Mouse (Mus musculus) lung, postnatal 36 days (tissue): ENCODE measurements around the gene Mapkbp1.
A peak's percentile ranks its signal among the peaks of the same experiment; 100 is the strongest.

Source experiments
- DNase-seq: peaks from one replicate; pipeline ENCODE4 v3.0.0; 2022; ENCODE audit warnings: mixed read lengths

The Mapkbp1 gene

GRCm38 (mm10) chr2:119972537-119972879 is at the start of gene Mapkbp1:
TSS of gene Mapkbp1 (plus strand) at chr2:119972699.
- DNase-seq = no peak

GRCm38 (mm10) chr2:119970571-119970970 is 1.9 kb upstream of the Mapkbp1 start:
- DNase-seq = peak; percentile 83

GRCm38 (mm10) chr2:119971316-119971715 is 1.2 kb upstream of the Mapkbp1 start:
- no peak for DNase-seq

DNA sequence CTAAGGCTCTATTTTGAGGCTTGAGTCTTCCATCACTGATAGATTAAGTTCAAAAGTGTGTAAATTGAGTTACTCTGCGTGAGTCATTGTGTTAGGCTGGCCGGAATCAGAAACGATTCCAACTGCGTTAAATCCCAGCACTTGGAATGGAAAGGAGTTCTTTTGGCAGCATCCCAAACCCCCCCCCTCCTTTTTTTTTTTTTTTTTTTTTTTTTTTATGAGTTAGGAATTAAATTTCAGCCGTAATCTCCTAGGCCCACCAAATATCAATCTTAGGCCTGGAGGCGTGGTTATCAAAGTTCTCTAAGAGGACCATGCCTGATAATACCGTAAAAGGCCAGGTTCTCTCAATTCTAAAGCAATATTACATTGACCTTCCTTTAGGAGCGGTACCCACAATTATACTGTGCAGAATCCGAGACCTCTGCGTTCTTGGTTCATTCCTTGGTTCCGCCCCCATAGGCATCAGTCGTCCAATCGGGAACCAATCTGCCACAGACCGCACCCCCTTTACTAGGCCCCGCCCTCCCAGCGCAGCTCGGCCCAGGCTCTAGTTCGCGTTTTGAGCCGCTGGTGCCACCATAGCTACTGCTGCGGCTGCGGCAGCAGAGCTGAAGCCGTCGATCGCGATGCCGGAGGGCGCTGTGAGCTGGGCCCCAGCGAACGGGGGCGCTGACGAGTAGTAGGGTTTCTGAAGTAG is 512 bp upstream of the Mapkbp1 start:
- DNase-seq = peak; percentile 98

DNA sequence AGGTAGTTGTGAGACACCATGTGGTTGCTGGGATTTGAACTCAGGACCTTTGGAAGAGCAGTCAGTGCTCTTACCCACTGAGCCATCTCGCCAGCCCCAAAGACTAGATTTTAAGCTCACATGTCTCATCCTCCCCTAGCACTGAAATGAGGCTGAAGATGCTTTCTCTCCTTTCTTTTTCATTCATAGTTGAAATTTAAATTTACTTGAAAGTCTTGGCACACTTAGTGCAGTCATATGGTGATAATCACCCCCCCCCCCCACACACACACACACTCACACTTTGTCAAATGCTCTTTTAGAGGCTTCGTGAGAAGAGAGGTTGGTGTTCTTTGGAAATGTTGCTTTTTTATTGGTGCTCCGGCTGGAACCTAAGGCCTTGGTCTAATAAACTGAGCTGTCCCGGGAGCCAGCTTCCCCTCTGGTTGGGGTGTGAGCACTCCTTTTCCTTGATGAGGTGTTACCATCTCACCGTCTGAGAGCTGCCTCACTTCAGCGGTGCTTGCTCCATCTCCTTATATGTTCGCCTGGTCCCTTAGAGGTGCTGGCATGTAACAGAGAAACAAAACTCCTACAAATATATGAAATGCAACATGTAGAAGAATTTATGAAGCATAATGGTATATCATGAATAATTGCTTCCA is 8.0 kb downstream of the Mapkbp1 start:
- DNase-seq = no peak

- DNase-seq = no peak
Measured at GRCm38 (mm10) chr2:119981631-119982030, 9.1 kb downstream of the Mapkbp1 start.

GRCm38 (mm10) chr2:119985871-119986270 is 13.4 kb downstream of the Mapkbp1 start:
- DNase-seq = peak; percentile 82

GRCm38 (mm10) chr2:119986369-119986768 is 13.9 kb downstream of the Mapkbp1 start:
- DNase-seq = peak; percentile 23

- DNase-seq = peak; percentile 41
Measured at GRCm38 (mm10) chr2:119987441-119987840, 14.9 kb downstream of the Mapkbp1 start.

DNA sequence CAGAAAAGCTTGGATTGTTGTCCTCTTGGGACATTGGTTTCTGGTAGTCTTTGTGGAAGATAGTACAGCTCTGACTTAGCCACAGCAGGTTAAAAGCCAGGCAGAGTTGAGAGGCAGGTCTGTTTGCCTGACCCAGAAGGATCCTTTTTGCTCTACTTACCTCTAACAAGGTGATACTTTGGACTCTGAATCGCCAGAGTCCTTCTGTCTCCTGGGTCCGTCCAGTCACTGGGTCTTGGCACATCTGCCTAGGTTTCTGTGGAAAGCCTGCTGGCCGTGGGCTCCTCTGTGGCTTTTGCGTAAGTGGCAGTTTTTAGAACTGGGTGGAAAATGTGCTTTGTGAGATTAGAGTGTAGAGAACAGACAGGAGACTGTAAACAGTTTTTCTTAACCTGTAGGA is 16.5 kb downstream of the Mapkbp1 start:
- no peak for DNase-seq

GRCm38 (mm10) chr2:119990881-119991280 is 18.4 kb downstream of the Mapkbp1 start:
- DNase-seq = no peak

GRCm38 (mm10) chr2:119992349-119992748 is 19.9 kb downstream of the Mapkbp1 start:
- DNase-seq = no peak

DNA sequence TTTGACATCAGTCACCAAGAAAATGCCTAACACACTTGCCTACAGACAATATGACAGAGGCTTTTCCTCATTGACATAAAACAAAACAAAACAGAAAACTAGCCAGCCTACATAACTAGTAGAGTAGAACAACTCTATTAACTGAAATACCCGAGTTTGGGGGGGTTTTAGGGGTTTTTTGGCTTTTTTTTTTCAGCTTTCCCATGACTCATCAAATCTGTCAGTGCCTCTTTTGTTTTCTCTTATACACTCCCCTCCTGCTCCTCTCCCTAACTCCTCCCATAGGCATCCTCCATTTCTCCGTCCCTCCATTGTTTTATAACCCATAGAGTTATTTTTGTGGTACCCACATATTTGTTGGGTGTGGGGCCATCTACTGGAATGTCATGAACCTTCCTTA is 21.0 kb downstream of the Mapkbp1 start:
- DNase-seq = no peak

DNA sequence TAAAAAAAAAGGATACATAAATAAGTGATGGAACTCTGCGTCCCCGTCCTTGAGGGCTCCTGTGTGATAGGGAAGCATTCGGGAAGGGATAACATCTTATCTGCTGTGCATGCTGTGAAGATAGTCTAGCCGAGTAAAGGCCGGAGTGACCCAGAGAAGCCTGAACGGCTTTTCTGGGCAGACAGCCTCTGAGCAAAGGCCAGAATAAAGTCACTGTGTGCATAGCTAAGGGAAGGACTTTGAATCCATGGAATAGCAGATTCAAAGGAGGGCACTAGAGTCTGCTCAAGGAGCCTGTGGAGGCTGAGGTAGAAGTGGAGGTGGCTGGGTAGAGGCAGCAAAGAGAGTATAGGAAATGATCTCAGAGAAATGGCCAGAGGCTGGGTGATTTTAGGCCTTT is 22.3 kb downstream of the Mapkbp1 start:
- no peak for DNase-seq

GRCm38 (mm10) chr2:119995391-119996281 is 23.1 kb downstream of the Mapkbp1 start:
- DNase-seq = peak; percentile 39

DNA sequence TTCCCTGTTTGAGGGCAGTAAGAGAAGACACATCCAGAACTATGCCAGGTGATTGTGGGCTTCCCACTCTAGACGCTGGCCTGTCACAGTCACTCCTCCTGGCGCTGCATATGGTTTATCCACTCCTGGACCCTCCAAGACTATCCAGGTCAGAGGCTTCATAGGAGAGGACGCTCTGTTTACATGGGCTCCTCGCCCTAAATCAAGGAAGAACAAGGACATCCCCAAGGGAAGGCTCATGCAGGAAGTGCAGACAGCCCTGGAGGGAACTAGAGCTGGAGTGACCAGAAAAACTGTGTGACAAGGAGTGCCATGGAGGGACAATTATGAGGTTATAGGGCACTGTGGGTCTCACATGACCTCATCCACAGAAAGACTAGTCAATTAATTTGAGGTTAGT is 24.9 kb downstream of the Mapkbp1 start:
- no peak for DNase-seq

DNA sequence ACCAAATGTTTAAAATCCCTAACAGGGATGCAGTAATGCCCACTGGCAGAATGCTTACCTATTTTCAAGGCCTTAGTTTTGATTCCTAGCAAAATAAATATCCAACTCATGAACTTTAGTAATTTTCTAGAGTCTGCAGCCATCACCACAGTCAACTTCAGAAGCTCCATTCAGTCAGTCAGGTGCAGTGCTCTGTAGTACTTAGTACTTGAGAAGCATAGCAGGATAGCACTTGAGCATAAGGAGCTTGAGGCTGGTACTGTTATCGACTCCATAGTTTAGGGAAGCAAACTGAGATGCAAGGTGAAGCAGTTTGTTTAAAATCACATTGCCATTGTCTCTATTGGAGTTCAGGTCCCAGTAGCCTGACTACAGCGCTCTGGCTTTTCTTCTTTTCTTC is 27.2 kb downstream of the Mapkbp1 start:
- DNase-seq = peak; percentile 52

GRCm38 (mm10) chr2:120000882-120001584 is 28.5 kb downstream of the Mapkbp1 start:
- DNase-seq = peak; percentile 80

GRCm38 (mm10) chr2:120001956-120002355 is 29.5 kb downstream of the Mapkbp1 start:
- no peak for DNase-seq

GRCm38 (mm10) chr2:120003970-120004369 is 31.5 kb downstream of the Mapkbp1 start:
- DNase-seq = no peak

GRCm38 (mm10) chr2:120006696-120007095 is 34.2 kb downstream of the Mapkbp1 start:
- no peak for DNase-seq

DNA sequence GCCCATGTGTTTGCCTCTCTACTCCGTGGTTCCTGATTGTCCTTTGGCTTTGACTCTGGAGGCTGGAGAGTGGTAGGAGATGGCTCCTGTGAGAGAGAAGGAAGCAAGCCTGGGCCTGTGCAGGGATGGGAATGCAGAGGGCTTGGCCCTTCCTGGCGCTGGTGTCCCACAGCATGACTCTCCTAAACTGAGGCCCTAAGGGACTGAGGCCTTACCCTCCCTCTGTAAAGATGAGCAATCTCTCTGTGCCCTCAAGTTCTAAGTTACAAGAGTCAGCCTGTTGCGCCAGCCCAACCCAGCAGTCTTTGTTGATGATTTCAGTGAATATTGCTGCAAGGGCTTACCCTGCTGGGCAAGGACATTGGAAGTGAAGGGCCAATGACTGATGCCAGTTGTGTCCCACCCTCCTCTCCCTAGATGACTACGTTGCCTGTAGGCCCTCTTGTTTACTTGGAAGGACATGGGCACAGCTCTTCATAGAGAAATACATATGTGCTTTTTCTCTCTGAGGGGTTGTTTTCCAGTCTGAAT is 35.2 kb downstream of the Mapkbp1 start:
- peak; percentile 34 for DNase-seq

- peak; percentile 69 for DNase-seq
Measured at GRCm38 (mm10) chr2:120008672-120009071, 36.2 kb downstream of the Mapkbp1 start.
